Mouse (Mus musculus) T-helper 2 cell (primary cell): ENCODE results near the gene Wdr35.
"Not testable (repeated sequence)": the region's sequence is repeated elsewhere in the genome, so short reads cannot be mapped to it uniquely, and the experiment has no call there.

Experiments used
- in situ Hi-C: fragments of 300-600 bp; cut with MboI, MseI; formaldehyde crosslinking; loops from one replicate; pipeline ENCODE4 v1.15.1; 2025; ENCODE audit warnings: high pct_unique_total_duplicates

Gene Wdr35

DNA sequence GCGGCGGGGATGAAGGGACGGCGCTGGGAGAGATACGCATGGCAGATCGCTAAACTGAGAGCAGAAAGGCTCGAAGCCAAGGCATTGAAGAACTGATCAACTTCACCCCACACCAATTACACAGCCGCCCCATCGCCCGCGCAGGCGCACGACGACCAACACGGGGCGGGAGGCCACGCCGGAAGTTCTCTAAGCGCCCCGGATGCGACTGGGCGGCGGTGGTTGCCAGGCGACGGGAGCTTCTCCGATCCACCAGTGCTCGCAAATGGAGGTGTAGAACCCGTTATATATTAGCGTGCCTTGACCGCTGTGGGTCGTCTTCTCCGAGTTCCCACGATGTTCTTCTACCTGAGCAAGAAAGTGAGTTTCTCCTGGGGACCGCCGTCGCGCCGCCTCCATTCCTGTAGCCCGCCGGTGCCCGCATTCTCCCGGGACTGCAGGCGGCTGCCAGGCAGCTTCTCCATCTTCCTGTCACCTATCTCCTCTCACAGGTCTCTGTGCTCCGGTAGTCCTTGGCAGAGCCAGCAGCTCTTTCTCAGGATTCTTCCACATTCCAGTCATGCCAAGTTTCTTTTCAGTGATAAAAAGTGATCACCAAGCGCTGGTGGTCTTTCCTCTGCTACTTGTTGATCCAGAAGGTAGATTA, at the start of gene Wdr35:
Wdr35 (plus strand) TSS at position 73 of the 646 bp plus-strand sequence.
- in situ Hi-C loops = no loop called here

DNA sequence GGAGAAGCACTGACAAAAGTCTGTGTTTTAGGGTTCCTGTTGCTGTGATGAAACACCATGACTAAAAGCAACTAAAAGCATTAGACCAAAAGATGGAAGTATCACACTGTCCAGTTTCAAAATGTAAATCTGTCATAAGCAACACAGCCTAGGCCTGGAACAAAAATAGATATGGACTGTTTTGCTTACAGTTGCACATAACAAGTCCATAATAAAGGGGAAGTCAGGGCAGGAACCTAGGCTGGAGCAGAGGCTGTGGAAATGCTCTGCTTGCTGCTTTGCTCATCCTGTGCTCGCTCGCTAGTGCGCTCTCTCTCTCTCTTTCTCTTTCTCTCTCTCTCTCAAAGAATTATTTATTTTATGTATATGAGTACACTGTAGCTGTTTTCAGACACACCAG, 46.0 kb upstream of the Wdr35 start:
- in situ Hi-C loops = no loop called here

DNA sequence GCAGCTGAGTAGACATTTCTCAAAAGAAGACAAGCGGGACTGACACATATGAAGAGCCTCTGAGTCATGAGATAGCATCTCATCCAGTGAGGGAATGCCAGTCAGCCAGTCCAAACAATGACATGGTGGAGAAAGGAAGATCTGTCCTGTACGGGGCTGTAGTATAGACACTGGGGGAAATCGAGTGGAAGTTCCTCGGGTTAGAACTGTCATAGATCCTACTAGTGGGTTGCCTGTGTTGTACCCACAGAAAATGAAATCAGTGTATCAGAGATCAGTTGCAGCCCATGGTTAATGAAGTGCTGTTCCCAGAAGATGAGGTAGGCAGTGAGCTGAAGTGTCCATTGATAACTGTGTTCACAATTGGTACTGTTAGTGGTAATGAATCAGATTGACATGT, 44.9 kb upstream of the Wdr35 start:
- in situ Hi-C loops = no loop called here

DNA sequence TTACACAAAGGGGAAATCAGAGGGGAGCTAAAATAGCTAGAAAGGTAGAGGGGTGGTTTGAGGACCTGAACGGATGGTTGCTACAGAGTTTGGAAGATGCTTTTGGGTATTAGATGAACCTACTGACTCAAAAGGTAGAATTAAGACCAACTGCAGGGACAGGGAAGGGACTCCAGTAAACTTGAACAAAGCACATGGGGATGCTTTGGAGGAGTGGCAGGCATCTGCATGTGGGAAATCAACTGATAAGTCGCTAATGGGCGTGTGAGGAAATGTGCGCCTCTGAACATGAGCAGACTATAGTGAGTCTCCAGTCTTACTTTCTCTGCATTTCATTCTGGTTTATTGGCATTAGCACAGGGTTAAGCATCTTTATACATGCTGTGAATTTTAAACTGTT, 42.6 kb upstream of the Wdr35 start:
- in situ Hi-C loops = no loop called here

DNA sequence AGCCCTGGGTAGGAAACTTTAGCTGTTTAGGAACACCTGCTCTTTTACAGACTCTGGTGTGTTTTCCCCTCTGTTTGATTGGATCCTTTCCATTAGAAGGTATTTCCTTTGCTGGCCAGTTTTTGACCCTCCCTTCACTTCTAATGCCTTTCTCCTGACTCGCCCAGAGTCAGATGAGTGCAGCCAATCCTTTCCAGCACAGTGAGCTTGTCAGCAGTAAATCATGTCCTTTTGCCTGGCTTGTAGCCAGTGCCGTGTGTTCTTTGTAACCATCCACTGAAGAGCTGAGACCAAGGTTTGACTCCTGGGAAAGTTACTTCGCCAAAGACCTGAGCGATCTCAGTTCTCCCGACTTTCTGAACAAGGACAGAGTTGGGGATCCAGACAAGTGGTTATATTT, 38.3 kb upstream of the Wdr35 start:
- in situ Hi-C loops = no loop called here

DNA sequence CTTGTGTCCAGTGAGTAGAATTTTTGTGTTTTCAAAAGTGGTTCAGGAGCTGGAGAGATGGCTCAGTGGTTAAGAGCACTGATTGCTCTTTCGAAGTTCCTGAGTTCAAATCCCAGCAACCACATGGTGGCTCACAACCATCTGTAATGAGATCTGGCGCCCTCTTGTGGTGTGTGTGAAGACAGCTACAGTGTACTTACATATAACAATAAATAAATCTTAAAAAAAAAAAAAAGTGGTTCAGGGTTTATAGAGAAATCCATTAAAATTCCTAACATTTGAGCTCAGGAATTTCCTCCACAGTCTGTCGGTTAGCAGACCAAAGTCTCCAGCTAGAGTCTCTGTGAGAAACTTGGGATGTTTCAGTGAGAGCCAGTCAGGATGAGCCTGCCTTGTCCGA, 37.5 kb upstream of the Wdr35 start:
- in situ Hi-C loops = not testable (repeated sequence)

DNA sequence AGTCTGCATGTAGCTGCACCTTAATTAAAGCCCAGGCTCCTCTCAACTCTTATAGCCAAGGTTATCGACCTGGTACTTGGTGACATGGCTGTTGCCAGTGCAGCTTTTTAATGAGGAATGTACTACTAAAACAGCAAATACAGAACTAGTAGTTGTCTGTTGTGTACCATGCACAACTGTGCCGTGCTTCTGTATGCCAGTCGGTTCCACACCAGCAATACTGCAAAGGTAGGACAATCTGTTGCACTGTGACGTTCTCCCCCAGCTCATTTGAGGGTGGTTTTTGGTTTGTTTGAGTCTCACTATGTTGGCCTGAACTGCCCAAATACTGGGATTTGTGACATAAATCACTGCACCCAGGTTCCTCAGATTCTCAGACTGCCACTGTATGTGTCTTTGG, 34.2 kb upstream of the Wdr35 start:
- in situ Hi-C loops = no loop called here

DNA sequence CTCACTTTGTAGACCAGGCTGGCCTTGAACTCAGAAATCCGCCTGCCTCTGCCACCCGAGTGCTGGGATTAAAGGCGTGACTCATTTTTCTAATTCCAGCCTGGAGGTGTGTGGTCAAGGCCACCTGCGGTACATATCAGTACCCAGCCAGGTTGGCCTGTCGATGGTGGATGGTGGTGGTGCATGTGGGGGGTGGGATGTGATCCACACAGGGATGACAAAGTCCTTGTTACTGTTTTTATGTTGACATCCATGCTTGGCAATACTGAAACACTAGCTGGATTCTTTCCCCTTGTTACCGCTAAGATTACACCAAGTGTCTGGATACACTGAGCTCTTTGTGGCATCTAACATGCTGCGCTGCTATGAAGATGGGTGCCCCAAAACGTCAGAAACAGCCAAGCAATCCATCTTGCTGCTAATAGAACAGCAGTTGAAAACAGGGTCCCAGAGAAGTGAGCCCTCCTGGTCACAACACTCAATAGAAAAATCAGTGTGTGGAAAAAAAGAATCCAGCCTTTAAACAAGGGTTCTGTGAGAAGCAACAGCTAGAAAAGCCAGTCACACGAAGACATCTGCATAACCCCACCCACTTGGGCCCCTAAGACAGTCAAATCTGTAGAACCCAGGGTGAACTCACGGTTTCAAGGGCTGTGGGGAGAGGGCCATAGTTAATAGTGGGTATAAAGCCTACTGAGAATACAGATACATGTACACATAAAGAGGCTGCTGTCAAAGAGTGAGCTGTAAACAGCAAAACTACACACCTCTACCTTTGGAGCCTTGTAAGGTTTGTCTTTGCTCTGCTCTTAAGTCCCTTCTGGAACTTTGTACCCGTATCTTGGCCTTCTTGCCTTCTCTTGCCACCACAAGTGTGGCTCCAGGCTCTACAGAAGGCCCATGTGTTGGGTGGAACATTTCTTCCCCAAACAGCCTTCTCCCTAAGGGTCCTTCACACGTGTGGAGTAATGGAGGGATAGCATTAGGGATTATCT, 33.4 kb upstream of the Wdr35 start:
- in situ Hi-C loops = no loop called here

DNA sequence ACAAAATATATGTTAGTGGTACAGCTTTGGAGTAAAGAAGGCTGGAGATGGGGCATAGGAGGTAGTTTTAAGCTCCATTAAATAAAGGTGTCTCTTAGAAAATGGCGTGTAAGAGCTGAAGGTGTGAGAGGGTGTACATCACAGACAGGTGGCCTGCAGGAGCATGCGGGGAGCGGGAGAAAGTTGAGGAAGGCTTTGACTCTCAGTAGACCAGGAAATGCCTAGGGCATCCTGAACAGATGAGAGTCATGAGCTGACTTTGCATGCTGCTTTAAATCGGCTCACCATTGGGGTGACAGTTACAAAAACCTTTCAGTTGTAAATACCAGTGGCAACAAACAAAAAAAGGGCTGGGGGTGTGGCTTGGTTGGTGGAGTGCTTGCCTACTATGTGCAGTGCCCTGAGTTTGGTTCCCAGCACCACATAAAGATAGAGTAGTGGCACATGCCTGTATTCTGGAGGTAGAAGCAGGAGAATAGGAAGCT, 32.5 kb upstream of the Wdr35 start:
- in situ Hi-C loops = no loop called here

DNA sequence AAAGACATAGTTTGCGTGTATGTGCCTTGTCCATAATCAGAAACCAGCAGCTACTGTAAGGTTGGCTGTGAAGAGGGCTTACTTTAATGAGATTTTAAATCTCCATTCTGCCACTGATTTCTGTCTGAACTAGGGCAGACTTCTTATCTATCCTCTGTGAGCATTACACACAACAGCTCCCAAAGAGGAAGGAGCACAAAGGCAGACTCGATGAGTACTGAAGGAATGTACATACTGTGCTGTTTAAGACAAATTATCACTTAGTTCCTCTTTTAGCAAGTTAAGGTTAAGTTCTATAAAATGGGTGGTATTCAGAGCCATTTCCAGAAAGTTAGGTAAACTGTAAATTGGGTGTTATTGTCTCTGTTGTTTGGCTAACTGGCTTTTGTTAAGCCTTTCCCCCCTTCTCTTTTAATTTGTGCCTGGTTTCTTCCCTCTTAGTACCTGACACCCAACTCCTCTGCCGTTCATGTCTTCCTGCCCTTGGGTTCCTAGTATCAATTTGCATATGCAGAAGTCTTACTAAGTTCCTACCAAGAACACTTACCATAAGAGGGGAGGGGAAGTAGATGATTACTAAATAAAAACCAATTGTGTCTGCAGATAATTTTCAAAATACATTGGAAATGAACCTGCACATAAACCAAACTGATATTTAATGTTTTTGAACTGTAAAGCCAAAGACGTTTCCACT, 31.8 kb upstream of the Wdr35 start:
- in situ Hi-C loops = no loop called here

DNA sequence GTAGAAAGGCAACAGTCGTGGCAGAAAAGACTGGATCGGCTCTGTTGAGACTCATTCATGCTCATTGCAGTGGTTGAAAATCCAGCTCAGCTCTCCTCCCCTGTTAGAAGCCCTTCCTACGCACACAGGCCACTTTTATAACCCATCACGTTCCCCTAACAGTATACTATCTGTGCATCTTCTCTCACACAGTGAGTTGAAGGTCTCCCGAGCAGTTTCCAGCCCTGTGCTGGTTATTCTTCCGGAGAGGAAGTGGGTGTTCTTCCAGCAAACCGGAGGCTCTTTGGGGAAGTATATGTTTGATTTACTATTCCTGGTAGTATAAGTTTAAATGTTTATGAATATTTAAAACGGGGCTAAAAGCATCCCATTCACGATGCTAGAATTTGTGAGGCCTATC, 26.5 kb upstream of the Wdr35 start:
- in situ Hi-C loops = no loop called here

DNA sequence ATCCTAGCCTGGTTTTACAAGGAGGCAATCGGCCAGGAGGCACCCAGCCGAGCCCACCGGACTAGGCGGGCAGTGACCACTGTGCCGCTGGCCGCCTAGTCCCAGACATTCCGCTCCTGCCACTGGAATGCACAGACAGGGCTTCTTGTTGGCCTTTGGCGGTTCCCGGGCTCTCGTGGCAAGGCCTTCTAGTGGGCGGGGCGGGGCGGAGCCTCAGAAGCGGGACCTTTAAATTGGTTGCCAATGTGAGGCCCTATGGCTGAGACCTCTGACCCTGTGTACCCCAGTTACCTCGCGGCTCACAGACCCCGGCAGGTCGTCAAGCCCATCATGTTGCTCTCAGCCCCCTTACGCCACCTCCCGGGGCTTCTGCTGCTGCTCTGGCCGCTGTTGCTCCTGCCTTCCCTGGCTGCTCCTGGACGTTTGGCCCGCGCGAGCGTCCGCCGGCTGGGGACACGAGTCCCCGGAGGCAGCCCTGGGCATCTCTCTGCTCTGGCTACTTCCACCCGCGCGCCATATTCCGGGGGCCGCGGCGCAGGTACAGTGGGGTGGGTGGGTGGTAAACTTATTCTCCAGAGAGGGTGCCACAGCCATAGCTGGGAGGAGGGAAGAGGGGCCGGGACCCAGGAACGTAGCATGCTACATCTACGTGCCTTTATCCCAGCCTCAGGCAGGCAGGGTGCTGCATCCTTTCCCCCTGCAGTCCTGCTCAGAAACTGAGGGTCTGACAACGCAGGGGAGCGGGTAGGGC, 25.8 kb upstream of the Wdr35 start, which contains the start of gene Matn3:
Matn3 (plus strand) TSS at position 216 of the 751 bp plus-strand sequence.
- in situ Hi-C loops = no loop called here

DNA sequence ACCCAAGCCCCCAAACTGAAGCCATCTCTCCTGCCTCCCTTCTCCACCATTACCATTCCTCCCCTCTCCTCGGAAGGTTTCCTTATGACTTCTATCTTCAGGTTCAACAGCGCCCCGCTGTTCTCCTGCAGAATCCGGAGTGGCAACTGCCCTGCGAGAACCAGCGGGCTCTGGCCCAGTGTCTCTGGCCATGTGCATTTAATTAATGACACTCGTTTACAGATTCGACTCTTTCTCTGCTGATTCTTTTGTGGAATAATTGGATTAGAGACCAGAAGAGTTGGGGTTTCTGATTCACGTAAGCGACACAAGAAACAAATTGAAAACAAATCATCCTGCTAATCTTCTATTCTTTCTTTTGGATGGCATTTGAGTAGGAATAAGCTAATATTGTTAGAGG, 20.6 kb upstream of the Wdr35 start:
- in situ Hi-C loops = no loop called here

DNA sequence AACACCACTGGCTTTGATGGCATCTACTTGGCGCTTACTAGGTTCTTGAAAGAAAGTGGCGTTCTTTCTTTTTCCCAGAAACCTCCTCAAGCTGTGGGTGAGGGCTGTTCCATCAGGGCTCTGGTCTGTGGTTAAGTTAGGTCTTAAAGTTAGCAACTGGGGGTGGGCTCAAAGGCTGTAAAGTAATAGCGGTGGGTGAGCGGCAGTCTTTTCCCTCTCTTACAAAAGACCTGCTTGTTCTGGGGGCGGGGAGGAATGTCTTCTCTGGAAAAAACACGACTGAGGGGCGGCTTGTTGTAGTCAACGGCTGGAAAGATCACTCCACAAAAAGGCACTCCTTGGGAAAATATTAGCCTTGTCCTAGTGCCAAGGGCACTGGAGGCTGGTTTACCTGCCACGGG, 19.5 kb upstream of the Wdr35 start:
- in situ Hi-C loops = no loop called here

DNA sequence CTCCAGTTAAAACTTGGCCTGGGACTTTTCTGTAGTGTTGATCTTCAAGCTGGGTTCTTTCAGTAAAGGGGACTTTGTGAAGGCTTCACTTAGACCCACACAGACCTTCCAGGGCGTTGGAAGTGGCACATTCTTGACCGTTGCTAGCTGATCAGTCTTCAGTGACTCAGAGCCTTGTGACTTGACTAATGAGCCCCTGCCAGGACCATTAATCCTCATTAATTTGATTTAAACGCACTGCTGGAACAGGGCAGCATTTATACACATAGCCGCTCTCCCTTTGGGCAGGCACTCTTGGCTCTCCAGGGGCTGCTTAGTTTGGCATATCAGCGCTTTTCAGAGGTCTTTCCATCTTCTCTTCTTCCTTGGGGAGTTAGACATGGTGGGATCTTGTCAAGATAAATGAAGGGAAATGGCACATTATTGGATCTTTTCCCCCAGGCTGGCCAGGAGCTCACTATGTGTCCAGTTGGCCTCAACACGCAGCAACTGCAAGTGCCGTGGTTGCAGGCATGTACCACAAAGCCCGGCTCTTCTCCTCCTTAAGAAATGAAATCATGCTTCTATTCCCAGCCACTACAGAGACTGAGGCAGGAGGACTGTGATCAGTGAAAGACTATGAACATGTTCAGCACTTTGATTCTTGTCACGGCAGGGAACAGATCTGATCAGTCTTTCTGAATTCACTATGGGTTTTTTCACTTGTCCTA, 11.9 kb upstream of the Wdr35 start:
- in situ Hi-C loops = no loop called here

DNA sequence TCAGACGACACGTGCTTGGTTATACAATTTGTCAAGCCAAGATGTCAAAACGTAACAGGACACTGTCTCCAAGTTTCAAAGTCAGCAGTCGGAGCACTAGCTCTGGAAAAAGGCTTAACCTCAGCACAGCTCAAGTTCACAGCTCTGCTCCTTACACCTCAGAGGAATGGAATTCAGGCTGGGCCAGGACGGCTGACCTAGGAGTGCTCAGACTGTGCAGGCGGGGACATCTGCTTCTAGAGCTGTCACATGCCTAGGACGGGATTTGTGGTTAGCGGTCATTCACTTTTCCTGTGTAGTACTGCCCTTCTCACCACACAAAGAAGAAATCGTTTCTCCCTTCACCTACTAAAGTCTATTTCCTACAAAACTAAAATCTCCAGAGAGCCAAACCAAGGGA, 3.9 kb upstream of the Wdr35 start:
- in situ Hi-C loops = no loop called here

DNA sequence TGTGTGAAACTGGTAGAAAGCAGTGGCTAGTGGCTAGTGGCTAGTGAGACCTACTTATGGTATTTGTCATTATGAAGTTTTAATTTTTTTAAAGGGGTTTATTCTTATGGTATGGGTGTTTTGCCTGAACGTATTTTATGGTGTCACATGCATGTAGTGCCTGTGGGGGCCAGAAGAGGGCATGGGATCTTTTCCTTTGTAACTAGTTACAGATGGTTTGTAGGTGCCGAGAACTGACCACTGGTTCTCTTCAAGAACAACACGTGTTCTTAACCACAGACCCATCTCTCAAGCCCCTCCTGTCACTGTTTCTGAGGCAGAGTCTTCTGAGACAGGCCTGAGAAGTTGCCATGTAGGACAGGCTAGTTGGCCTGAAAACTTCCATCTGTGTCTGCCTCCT, 1.4 kb downstream of the Wdr35 start:
- in situ Hi-C loops = no loop called here

DNA sequence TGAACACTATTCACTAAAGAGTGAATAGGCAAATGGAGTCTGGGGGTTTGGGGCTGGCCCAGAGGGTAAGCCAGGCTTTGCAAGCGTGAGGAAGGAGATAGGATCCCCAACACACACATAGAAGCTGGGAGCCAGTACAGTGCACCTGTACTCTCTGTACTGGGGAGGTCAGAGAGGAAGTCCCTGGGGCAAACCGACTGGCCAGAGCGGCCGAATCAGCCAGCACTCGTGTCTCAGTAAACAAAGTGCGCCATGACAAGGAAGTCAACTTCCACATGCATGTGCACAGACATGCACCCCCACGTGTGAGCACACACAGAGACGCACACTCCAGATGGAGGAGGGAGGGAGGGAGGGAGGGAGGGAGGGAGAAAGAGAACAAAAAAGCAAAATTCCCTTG, 19.5 kb downstream of the Wdr35 start:
- in situ Hi-C loops = loop anchor here (10.0 kb wide), 1 partner anchor 218 kb away; the partner anchor contains the start of gene Sdc1

DNA sequence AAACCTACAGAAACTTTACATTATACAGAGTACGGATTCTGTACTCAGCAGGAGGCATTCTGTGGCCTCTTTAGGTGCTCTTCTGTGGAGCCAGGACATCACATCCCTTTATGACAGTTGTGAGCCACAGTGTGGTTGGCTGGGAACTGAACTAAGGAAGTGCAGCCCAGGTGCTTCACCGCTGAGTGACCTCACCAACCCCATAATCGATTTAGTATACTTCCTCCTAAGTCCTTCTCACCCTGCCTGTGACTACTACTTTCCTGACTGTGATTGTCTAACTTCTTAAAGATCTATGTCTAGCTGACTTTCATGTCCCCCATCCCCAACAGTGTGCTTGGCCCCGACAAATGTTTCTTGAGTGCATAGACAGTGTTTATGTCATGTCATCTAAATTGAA, 24.6 kb downstream of the Wdr35 start:
- in situ Hi-C loops = loop anchor here (10.0 kb wide), 1 partner anchor 224 kb away; the partner anchor contains the start of gene Sdc1

DNA sequence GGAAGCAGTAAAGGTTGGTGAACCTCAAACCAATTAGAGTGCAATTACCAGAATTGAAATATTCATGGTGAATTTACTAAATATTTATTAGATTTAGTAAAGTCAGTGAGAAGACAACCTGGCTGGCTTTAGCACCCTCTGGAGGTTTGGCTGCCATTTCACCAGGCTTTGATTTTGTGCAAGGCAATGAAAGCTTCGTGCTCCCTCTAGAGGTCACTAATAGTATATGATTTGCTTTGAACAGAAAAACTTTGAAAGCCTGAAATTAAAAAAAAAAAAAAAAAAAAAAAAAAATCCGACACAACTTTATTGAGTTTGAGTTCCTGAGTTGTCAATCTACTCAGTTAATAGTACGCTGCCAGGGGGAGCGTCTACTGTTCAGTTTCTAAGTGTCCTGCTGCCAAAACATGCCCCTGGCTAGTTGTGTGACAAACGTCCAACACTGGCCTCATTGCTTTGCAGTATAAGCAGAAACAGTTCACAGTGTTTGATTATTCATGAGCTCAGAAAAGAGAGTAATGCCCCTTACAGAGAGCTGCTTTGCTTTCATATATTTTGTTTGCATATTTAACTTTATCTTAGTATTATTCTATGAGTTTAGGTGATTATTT, 28.5 kb downstream of the Wdr35 start:
- in situ Hi-C loops = loop anchor here (5.0 kb wide), 1 partner anchor 110 kb away; no protein-coding TSS in a partner anchor
